Mouse (Mus musculus): ENCODE measurements around the gene Dpm3.

DNA sequence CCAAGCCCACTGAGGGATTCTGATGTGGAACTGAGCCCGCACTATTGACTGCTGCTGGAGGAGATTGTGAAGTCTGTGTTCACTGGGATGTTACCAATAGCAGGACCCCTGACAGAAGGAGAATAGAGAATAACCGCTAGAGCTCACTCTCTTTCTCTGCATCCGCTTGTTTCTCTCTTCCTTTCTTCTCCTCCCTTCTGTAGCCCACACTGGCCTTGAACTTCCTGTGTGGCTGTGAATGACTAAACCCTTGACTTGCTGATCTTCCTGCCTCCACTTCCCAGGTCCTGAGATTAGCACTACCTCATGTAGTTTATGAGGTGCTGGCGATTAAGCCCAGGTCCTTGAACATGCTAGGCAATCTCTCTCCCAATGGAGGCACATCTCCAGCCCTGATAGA is 11.7 kb upstream of the Dpm3 start:
- TF ChIP-seq CTCF (conservative IDR thresholded peaks at IDR 0.05; ENCODE audit: insufficient read depth, insufficient read length, low read depth, low read length) (no peak), POLR2A (IDR thresholded peaks at IDR 0.05; ENCODE audit: low read depth, low read length) (no peak)

Measured in kidney, adult 2 months (tissue).